Mouse (Mus musculus) ES-E14 (cell line): ENCODE data around the gene Selenoi. TPM values are rescaled to one million over a fixed set of nuclear protein-coding genes. Genes with fewer than 3 reads are reported as not detected.

Source experiments
- DNase-seq: peaks from one replicate; pipeline ENCODE4 v3.0.0-alpha.2; 2013; ENCODE audit warnings: low read depth, low spot score
- H3K27ac ChIP-seq: 2 replicates; pipeline ENCODE4 v1.5.1; 2012; ENCODE audit warnings: low read depth, mild to moderate bottlenecking, low read length, moderate library complexity, mixed read lengths; ENCODE audit not compliant: poor library complexity, insufficient read depth, severe bottlenecking
- H3K36me3 ChIP-seq: 2 replicates; pipeline ENCODE4 v1.6.1; 2012; ENCODE audit warnings: mild to moderate bottlenecking, low read length, moderate library complexity, mixed read lengths; ENCODE audit not compliant: control insufficient read depth, poor library complexity, insufficient read depth, severe bottlenecking
- H3K4me1 ChIP-seq, 2 experiments: fragments of 150-350 bp in 1 of 2; sonication (generic) in 1 of 2; 2 replicates each; pipeline ENCODE4 v1.6.1; 2012; ENCODE audit warnings: low read length in 2 of 2, mild to moderate bottlenecking in 1 of 2, mixed read lengths in 1 of 2; ENCODE audit not compliant: control insufficient read depth in 2 of 2, insufficient read depth in 2 of 2, poor library complexity in 1 of 2
- H3K4me3 ChIP-seq, 2 experiments: fragments of 150-350 bp in 1 of 2; sonication (generic) in 1 of 2; 2 replicates each; pipeline ENCODE4 v1.5.1; 2012; ENCODE audit warnings: low read length in 2 of 2, low read depth in 1 of 2, mild to moderate bottlenecking in 1 of 2, mixed read lengths in 1 of 2; ENCODE audit not compliant: insufficient read depth in 1 of 2, poor library complexity in 1 of 2, severe bottlenecking in 1 of 2
- H3K9ac ChIP-seq: 2 replicates; pipeline ENCODE4 v1.6.1; 2012; ENCODE audit warnings: low read depth, mild to moderate bottlenecking, low read length, mixed read lengths; ENCODE audit not compliant: poor library complexity, insufficient read depth, severe bottlenecking
- H3K9me3 ChIP-seq: fragments of 150-350 bp; sonication (generic); 2 replicates; pipeline ENCODE4 v1.6.1; 2012; ENCODE audit warnings: low read depth, mild to moderate bottlenecking, low read length; ENCODE audit not compliant: control insufficient read depth, insufficient read depth
- CHD2 ChIP-seq: IDR thresholded peaks from 2 replicates; pipeline ENCODE4 v1.6.1; 2014; ENCODE audit warnings: mild to moderate bottlenecking, low read depth, low read length, inconsistent platforms
- HCFC1 ChIP-seq: IDR thresholded peaks from 2 replicates; pipeline ENCODE4 v1.6.1; 2012; ENCODE audit warnings: low read length, inconsistent platforms, borderline replicate concordance; ENCODE audit not compliant: insufficient read depth
- MAFK ChIP-seq: IDR thresholded peaks from 2 replicates; pipeline ENCODE4 v1.6.1; 2014; ENCODE audit warnings: mild to moderate bottlenecking, low read depth, low read length, inconsistent platforms; ENCODE audit not compliant: insufficient read depth
- ZC3H11A ChIP-seq: IDR thresholded peaks from 2 replicates; pipeline ENCODE4 v1.6.1; 2012; ENCODE audit warnings: low read depth, mild to moderate bottlenecking, inconsistent platforms, low read length, borderline replicate concordance
- ZNF384 ChIP-seq: IDR thresholded peaks from 2 replicates; pipeline ENCODE4 v1.6.1; 2012; ENCODE audit warnings: low read depth, low read length, inconsistent platforms
- in situ Hi-C, 2 experiments: fragments of 600-800 bp; cut with MboI; formaldehyde crosslinking; loops; one replicate each; pipeline ENCODE4 v1.15.1; 2025; ENCODE audit warnings: low sequenced_read_pairs in 2 of 2, inconsistent platforms in 1 of 2; ENCODE audit not compliant: unreplicated experiment in 2 of 2
- total RNA-seq: library from RNA; depleted of rRNA; stranded (reverse); fragments of 300-350 nt; gene quantifications from 2 replicates; pipeline ENCODE4 v1.2.3, GENCODE M21; 2012

Gene Selenoi
- total RNA-seq, 1 experiment: 104 TPM

DNA sequence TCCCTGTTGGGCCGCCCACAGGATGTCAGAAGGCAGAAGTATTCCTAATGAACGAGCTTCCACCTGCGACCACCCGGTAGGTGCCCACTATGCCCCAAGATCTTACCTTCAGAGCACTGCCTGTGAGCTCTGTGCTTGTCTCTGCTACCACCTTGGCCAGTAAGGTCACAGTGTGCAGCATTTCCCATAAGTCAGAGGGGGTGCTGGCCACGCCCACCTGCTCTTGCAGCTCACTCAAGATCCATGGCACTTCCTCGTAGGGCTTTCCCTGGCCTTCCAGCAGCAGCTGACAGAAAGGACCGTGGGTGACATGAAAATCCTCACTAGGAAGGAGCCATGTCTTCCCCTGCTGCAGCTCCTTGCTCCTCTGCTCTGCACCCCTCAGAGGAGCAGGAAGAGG is 34.1 kb upstream of the Selenoi start:
- Histone ChIP-seq H3K9ac (0 out of 2 replicates have a peak overlapping the region, but pooled peaks have one; percentile 8), H3K9me3 (no peaks in the 10 kb centered on the region), H3K4me3 (peak overlapping the region in 1 of 2 experiments; percentile 58; a peak in 2 of 4 replicates), H3K36me3 (no peaks in the 10 kb centered on the region), H3K4me1 (peaks cover 0 to 17% of the 10 kb centered on the region in 2 experiments; a peak in 2 of 4 replicates), H3K27ac (no peak overlapping the region)
- DNase-seq: no peak
- in situ Hi-C loops: no loop called here
- TF ChIP-seq CHD2 (no peak), MAFK (no peak), HCFC1 (no peak), ZNF384 (no peak), ZC3H11A (no peak)

DNA sequence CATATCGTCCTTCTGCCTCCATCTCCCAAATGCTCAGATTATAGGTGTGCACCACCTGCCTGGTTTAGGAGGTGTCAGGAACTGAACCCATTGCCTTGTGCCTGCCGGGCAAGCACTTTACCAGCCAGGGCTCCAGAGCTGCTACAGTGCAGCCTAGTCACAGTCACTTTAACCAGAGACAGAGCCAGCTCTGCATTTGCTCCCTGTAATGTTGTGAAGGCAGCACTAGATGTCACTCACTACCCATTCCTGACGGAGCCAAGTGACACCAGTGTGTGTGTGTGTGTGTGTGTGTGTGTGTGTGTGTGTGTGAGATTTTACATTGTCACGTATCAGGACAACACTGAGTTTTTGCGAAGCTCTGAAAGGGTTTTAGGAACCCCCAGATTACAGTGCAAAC is 30.9 kb upstream of the Selenoi start:
- H3K4me3 ChIP-seq: no peak overlapping the region
- no peaks in the 10 kb centered on the region for H3K9me3 ChIP-seq
- H3K4me1 ChIP-seq: peaks cover 0 to 28% of the 10 kb centered on the region in 2 experiments; a peak in 2 of 4 replicates
- H3K36me3 ChIP-seq: no peaks in the 10 kb centered on the region
- no peak overlapping the region for H3K27ac ChIP-seq
- in situ Hi-C loops: no loop called here
- peak; percentile 20 for DNase-seq
- no peak for TF ChIP-seq MAFK
- no peak for TF ChIP-seq CHD2
- no peak for TF ChIP-seq HCFC1
- TF ChIP-seq ZC3H11A: no peak
- no peak for TF ChIP-seq ZNF384
- no peak overlapping the region for H3K9ac ChIP-seq

DNA sequence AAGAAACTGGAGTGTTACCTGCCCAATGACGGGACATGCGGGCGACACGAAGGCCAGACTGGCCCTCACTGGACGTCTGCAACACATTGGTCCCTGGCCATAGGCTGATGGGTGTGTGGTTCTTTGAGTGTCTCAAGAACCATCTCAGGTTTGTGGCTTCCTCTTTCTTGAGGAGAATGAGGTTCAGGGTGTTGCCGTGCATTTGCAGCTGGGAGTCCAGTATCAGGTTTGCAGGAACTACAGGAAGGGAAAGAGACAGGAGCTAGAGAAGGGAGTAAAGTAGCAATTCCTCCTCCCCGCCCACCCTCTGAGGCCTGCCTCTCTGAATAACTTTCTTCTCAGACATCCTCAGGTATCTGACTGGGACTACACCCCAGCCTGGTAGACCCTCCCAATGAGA is 30.2 kb upstream of the Selenoi start:
- TF ChIP-seq ZC3H11A (no peak), ZNF384 (no peak), HCFC1 (no peak)
- H3K27ac ChIP-seq: no peak overlapping the region
- no peaks in the 10 kb centered on the region for H3K36me3 ChIP-seq
- H3K4me3 ChIP-seq: no peak overlapping the region
- peaks cover 0 to 28% of the 10 kb centered on the region in 2 experiments; a peak in 2 of 4 replicates for H3K4me1 ChIP-seq
- no peak overlapping the region for H3K9ac ChIP-seq
- DNase-seq: no peak
- no peaks in the 10 kb centered on the region for H3K9me3 ChIP-seq
- in situ Hi-C loops: no loop called here

DNA sequence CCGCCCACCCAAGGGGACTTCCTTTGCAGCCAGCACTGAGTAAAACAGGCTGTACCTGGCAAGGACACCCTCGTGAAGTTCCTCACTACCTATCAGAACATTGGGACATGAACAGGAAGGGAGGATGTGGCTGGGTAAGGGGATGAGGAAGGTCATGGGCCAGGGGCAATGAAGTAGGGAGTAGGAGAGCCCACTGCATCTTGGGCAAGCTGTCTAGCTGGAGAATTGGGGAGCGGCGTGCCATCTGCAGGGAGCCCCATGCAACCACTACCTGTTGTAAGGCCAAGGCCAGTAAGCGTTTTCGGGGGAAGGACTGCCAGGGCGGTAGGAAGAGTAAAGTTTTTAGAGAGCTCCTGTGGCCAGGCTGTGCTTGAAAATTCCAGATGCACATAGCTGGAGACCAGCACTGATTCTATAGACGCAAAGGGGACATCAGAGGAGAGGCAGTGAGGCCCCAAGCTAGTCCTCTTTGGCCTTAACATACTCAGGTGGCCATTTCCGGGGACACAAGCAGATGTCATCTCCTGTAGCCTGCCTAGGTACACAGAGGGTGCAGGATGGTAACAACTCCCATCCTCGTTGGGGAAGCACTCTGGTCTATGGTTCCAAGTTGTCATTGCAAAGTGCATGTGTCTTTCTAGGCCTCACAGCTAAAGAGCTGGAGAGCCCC is 29.0 kb upstream of the Selenoi start:
- TF ChIP-seq HCFC1 (no peak), CHD2 (no peak), ZC3H11A (no peak), MAFK (no peak), ZNF384 (no peak)
- in situ Hi-C loops: no loop called here

More for the DNA sequence above, 29.0 kb upstream of the Selenoi start:
- H3K9me3 ChIP-seq: no peaks in the 10 kb centered on the region
- no peak for DNase-seq
- H3K9ac ChIP-seq: no peak overlapping the region
- no peak overlapping the region for H3K27ac ChIP-seq
- peaks cover 0 to 23% of the 10 kb centered on the region in 2 experiments; a peak in 2 of 4 replicates for H3K4me1 ChIP-seq
- H3K36me3 ChIP-seq: no peaks in the 10 kb centered on the region
- H3K4me3 ChIP-seq: no peak overlapping the region
